In the genomic region with DNA sequence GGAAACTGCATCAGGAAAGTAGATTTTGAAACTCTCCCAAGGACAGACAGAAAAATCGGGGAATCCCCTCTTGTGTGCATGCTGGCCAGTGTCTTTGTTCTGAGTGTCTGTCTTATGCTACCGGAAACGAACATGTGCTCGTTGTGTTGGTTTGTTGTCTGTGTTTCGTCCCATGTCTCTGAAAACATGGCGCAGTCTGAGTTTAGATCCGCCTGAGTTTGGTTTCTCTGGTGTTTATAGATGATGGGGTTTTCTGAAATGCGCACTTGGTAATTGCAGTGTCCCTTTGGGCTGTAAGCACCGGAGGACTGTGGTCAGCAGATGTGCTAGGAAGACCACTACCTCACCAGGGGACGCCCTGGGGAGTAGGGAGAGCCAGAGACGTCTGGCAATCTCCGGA, we compare ENCODE assay signal across 9 mouse cellular contexts. TPM values are rescaled to one million over a fixed set of nuclear protein-coding genes. Genes with fewer than 3 reads are reported as not detected.
DNase-seq lines count a peak whose midpoint lies in the region; ATAC-seq and TF ChIP-seq lines count a peak whose summit lies in the region.
"Had no signal": no experiment of that assay in that cellular context is flagged by ENCODE, and none has a peak within 500 bp of the region (broad histone marks: within the 10 kb centered on the region; RNA-seq: fewer than 3 reads in every experiment).

No protein-coding gene starts in this region.

- no peaks in the 10 kb centered on the region for H3K9me3 ChIP-seq in ES-Bruce4 (replicated peaks; ENCODE audit: control insufficient read depth, insufficient read depth, low read length, poor library complexity, severe bottlenecking)
- H3K9me3 ChIP-seq in forebrain, embryonic 12.5 days = no peaks in the 10 kb centered on the region
- no peaks in the 10 kb centered on the region for H3K9me3 ChIP-seq in midbrain, embryonic 11.5 days (ENCODE audit: control insufficient read depth, low read length)

- peak overlapping the region; percentile 84 for H3K4me3 ChIP-seq in ES-Bruce4 (ENCODE audit: low read depth, low read length)
- peak overlapping the region; percentile 36 for H3K4me3 ChIP-seq in forebrain, embryonic 12.5 days (replicated peaks)
- H3K4me3 ChIP-seq in midbrain, embryonic 11.5 days (ENCODE audit: low read depth, low read length) = peak overlapping the region; percentile 26

- WGBS in forebrain, embryonic 12.5 days = 9% methylated on average over 12 of the region's 12 CpGs
- WGBS in midbrain, embryonic 11.5 days = 16% methylated on average over 12 of the region's 12 CpGs

- no peak for TF ChIP-seq EP300 in ES-Bruce4 (IDR thresholded peaks at IDR 0.05; ENCODE audit: insufficient read depth, low read depth, low read length)

- peak; percentile 21 for DNase-seq in adrenal gland, adult 2 months
- DNase-seq in adrenal gland, postnatal 25 days = no peak
- peak; percentile 89 for DNase-seq in midbrain, embryonic 11.5 days (ENCODE audit: low spot score, missing footprints)
- DNase-seq in thymus, postnatal 25 days = peak; percentile 31
- no peak for DNase-seq in left cerebral cortex, postnatal 14 days (ENCODE audit: low spot score in 2 of 2)

- peak overlapping the region; percentile 52 for H3K4me2 ChIP-seq in forebrain, embryonic 12.5 days
- peak overlapping the region; percentile 37 for H3K4me2 ChIP-seq in midbrain, embryonic 11.5 days

- ATAC-seq in forebrain, embryonic 12.5 days (ENCODE audit: low FRiP score) = no peak
- ATAC-seq in inflammation-experienced regulatory T-cells, adult 6 months = peak; percentile 61
- ATAC-seq in midbrain, embryonic 11.5 days (ENCODE audit: low FRiP score) = no peak

- no peaks in the 10 kb centered on the region for H3K36me3 ChIP-seq in ES-Bruce4 (ENCODE audit: control insufficient read depth, insufficient read depth, low read length, poor library complexity, severe bottlenecking)
- no peaks in the 10 kb centered on the region for H3K36me3 ChIP-seq in forebrain, embryonic 12.5 days (replicated peaks)
- no peaks in the 10 kb centered on the region for H3K36me3 ChIP-seq in midbrain, embryonic 11.5 days (ENCODE audit: control insufficient read depth, insufficient read depth, low read length)

- H3K4me1 ChIP-seq in ES-Bruce4 (ENCODE audit: control insufficient read depth, insufficient read depth, low read length) = no peaks in the 10 kb centered on the region
- H3K4me1 ChIP-seq in forebrain, embryonic 12.5 days = no peaks in the 10 kb centered on the region
- no peaks in the 10 kb centered on the region for H3K4me1 ChIP-seq in midbrain, embryonic 11.5 days (ENCODE audit: control insufficient read depth, insufficient read depth, low read length)

- no peak for TF ChIP-seq CTCF in ES-Bruce4 (IDR thresholded peaks at IDR 0.05; ENCODE audit: low read depth, low read length)

- no peak for TF ChIP-seq POLR2A in ES-Bruce4 (IDR thresholded peaks at IDR 0.05; ENCODE audit: insufficient read depth, low read length)

- H3K27me3 ChIP-seq in ES-Bruce4 (ENCODE audit: control insufficient read depth, insufficient read depth, low read length, poor library complexity, severe bottlenecking) = no peaks in the 10 kb centered on the region
- no peaks in the 10 kb centered on the region for H3K27me3 ChIP-seq in forebrain, embryonic 12.5 days
- no peaks in the 10 kb centered on the region for H3K27me3 ChIP-seq in midbrain, embryonic 11.5 days (ENCODE audit: control insufficient read depth, insufficient read depth, low read length)

- peak overlapping the region; percentile 96 for H3K27ac ChIP-seq in ES-Bruce4 (ENCODE audit: insufficient read depth, low read length)
- no peak overlapping the region for H3K27ac ChIP-seq in forebrain, embryonic 12.5 days
- H3K27ac ChIP-seq in midbrain, embryonic 11.5 days (ENCODE audit: low read depth, low read length) = no peak overlapping the region

- intact Hi-C loops in left cerebral cortex, postnatal 14 days (cut with DNase I) = no loop called here

- H3K9ac ChIP-seq in ES-Bruce4 (ENCODE audit: low read depth, poor library complexity, severe bottlenecking) = peak overlapping the region; percentile 90
- peak overlapping the region; percentile 25; the same call in 1 of the 2 replicates for H3K9ac ChIP-seq in forebrain, embryonic 12.5 days
- peak overlapping the region; percentile 42; the same call in 1 of the 2 replicates for H3K9ac ChIP-seq in midbrain, embryonic 11.5 days (ENCODE audit: low read length)

RNA-seq across cellular contexts. Expression of a gene that starts 9.3 kb away (rescaled TPM):
- total RNA-seq in adrenal gland, adult 2 months (2021) = not detected
- polyA plus RNA-seq in adrenal gland, adult 2 months (2012; rRNA removed) = not detected in 2 replicates
- total RNA-seq in adrenal gland, postnatal 25 days (2021) = not detected in 2 replicates
- polyA plus RNA-seq in ES-Bruce4 (2011; ENCODE audit: insufficient read depth, insufficient read length, low read depth, missing spikeins) = not detected in 2 replicates
- polyA plus RNA-seq in forebrain, embryonic 12.5 days (2016; fragmentation: Nextera tagmentation; extraction: Ambion mirVana) = not detected in 2 replicates
- polyA plus RNA-seq in inflammation-experienced regulatory T-cells, adult 6 months (2017; shearing (Covaris generic)) = not detected
- polyA plus RNA-seq in midbrain, embryonic 11.5 days (2014; fragmentation: Nextera tagmentation; extraction: Ambion mirVana) = not detected in 2 replicates
- total RNA-seq in left cerebral cortex, postnatal 14 days (2021) = not detected
- total RNA-seq: gastrocnemius, postnatal 4 days had no signal

RNA-seq across cellular contexts. Expression of a gene that starts 21.3 kb away (rescaled TPM):
- under 1 TPM in 1 of 2 experiments, not detected in 1; 0.07 TPM for total RNA-seq in adrenal gland, adult 2 months (2021)
- polyA plus RNA-seq in adrenal gland, adult 2 months (2012; rRNA removed) = 0.09 and 0.12 TPM in 2 replicates
- 0.24 TPM in 1 of 2 replicates, not detected in the other for total RNA-seq in adrenal gland, postnatal 25 days (2021)
- not detected in 2 replicates for polyA plus RNA-seq in ES-Bruce4 (2011; ENCODE audit: insufficient read depth, insufficient read length, low read depth, missing spikeins)
- polyA plus RNA-seq in forebrain, embryonic 12.5 days (2016; fragmentation: Nextera tagmentation; extraction: Ambion mirVana) = not detected in 2 replicates
- polyA plus RNA-seq in inflammation-experienced regulatory T-cells, adult 6 months (2017; shearing (Covaris generic)) = not detected
- polyA plus RNA-seq in midbrain, embryonic 11.5 days (2014; fragmentation: Nextera tagmentation; extraction: Ambion mirVana) = 0.14 TPM in 1 of 2 replicates, not detected in the other
- total RNA-seq in left cerebral cortex, postnatal 14 days (2021) = not detected

RNA-seq across cellular contexts. Expression of a gene that starts 26.9 kb away (rescaled TPM):
- total RNA-seq in adrenal gland, adult 2 months (2021) = under 1 TPM; 0.14 to 0.17 TPM
- 0.03 TPM in 1 of 2 replicates, not detected in the other for polyA plus RNA-seq in adrenal gland, adult 2 months (2012; rRNA removed)
- total RNA-seq in adrenal gland, postnatal 25 days (2021) = 0.33 TPM in 1 of 2 replicates, not detected in the other
- polyA plus RNA-seq in ES-Bruce4 (2011; ENCODE audit: insufficient read depth, insufficient read length, low read depth, missing spikeins) = not detected in 2 replicates
- not detected in 2 replicates for polyA plus RNA-seq in forebrain, embryonic 12.5 days (2016; fragmentation: Nextera tagmentation; extraction: Ambion mirVana)
- 10 to 100 TPM in 1 of 3 experiments, 1 to 10 TPM in 1, under 1 TPM in 1; 0.94 to 10.9 (median 6.5) TPM for polyA plus RNA-seq in inflammation-experienced regulatory T-cells, adult 6 months (2017; shearing (Covaris generic))
- polyA plus RNA-seq in midbrain, embryonic 11.5 days (2014; fragmentation: Nextera tagmentation; extraction: Ambion mirVana) = not detected in 2 replicates
- total RNA-seq in left cerebral cortex, postnatal 14 days (2021) = under 1 TPM in 1 of 2 experiments, not detected in 1; 0.15 TPM

RNA-seq across cellular contexts. Expression of a gene that starts 43.0 kb away (rescaled TPM):
- 1 to 10 TPM; 1.9 TPM for total RNA-seq in adrenal gland, adult 2 months (2021)
- 0.85 and 1.2 TPM in 2 replicates for polyA plus RNA-seq in adrenal gland, adult 2 months (2012; rRNA removed)
- 1.4 TPM in 1 of 2 replicates, not detected in the other for total RNA-seq in adrenal gland, postnatal 25 days (2021)
- not detected in 2 replicates for polyA plus RNA-seq in ES-Bruce4 (2011; ENCODE audit: insufficient read depth, insufficient read length, low read depth, missing spikeins)
- 1.5 and 1.9 TPM in 2 replicates for polyA plus RNA-seq in forebrain, embryonic 12.5 days (2016; fragmentation: Nextera tagmentation; extraction: Ambion mirVana)
- under 1 TPM in 1 of 3 experiments, not detected in 2; 0.68 TPM for polyA plus RNA-seq in inflammation-experienced regulatory T-cells, adult 6 months (2017; shearing (Covaris generic))
- polyA plus RNA-seq in midbrain, embryonic 11.5 days (2014; fragmentation: Nextera tagmentation; extraction: Ambion mirVana) = 1.1 and 1.2 TPM in 2 replicates
- total RNA-seq in left cerebral cortex, postnatal 14 days (2021) = under 1 TPM; 0.20 to 0.59 TPM

Comparison
In these comparisons a context has a peak if more than half of its experiments do, and no peak if none do; other contexts are left out.
1. DNase-seq: peak in adrenal gland, adult 2 months (single experiment), midbrain, embryonic 11.5 days (single experiment) and thymus, postnatal 25 days (single experiment); none in adrenal gland, postnatal 25 days (single experiment) and left cerebral cortex, postnatal 14 days (0 of 2).
2. H3K4me3 ChIP-seq: peak in every context shown above with its lines; median percentile 84 in ES-Bruce4; 36 in forebrain, embryonic 12.5 days; 26 in midbrain, embryonic 11.5 days.
3. H3K9ac ChIP-seq: peak in every context shown above with its lines; median percentile 90 in ES-Bruce4; 42 in midbrain, embryonic 11.5 days; 25 in forebrain, embryonic 12.5 days.